Mouse (Mus musculus) MEL (cell line): ENCODE data around the gene Rbpj. TPM values are rescaled to one million over a fixed set of nuclear protein-coding genes. Genes with fewer than 3 reads are reported as not detected.

Experiments
- DNase-seq: peaks from one replicate; pipeline ENCODE4 v3.0.0; 2011; ENCODE audit warnings: low read depth, low spot score
- H3K27ac ChIP-seq: 2 replicates; pipeline ENCODE4 v1.5.1; 2012; ENCODE audit warnings: low read depth, mild to moderate bottlenecking, control low read depth, low read length, moderate library complexity; ENCODE audit not compliant: control insufficient read depth
- H3K27me3 ChIP-seq, 2 experiments: fragments of 150-350 bp in 1 of 2; sonication (generic) in 1 of 2; 2 replicates each; pipeline ENCODE4 v1.6.1; 2012; ENCODE audit warnings: low read length in 2 of 2, mild to moderate bottlenecking in 2 of 2, improper control_type of control experiment in 1 of 2, moderate library complexity in 1 of 2; ENCODE audit not compliant: insufficient read depth in 2 of 2, control insufficient read depth in 1 of 2
- H3K36me3 ChIP-seq, 2 experiments: 2 replicates each; pipeline ENCODE4 v1.6.1; 2012 to 2014; ENCODE audit warnings: low read length in 2 of 2, improper control_type of control experiment in 1 of 2, inconsistent platforms in 1 of 2, mild to moderate bottlenecking in 1 of 2; ENCODE audit not compliant: insufficient read depth in 2 of 2, control insufficient read depth in 1 of 2
- H3K4me1 ChIP-seq, 2 experiments: fragments of 150-350 bp in 1 of 2; sonication (generic) in 1 of 2; 2 replicates each; pipeline ENCODE4 v1.6.1; 2012; ENCODE audit warnings: low read length in 2 of 2, improper control_type of control experiment in 1 of 2, mild to moderate bottlenecking in 1 of 2; ENCODE audit not compliant: insufficient read depth in 2 of 2, control insufficient read depth in 1 of 2
- H3K4me3 ChIP-seq, 2 experiments: fragments of 150-350 bp in 1 of 2; sonication (generic) in 1 of 2; 2 replicates each; pipeline ENCODE4 v1.5.1; 2012; ENCODE audit warnings: low read depth in 2 of 2, low read length in 2 of 2, mild to moderate bottlenecking in 2 of 2, moderate library complexity in 2 of 2, control low read depth in 1 of 2, improper control_type of control experiment in 1 of 2; ENCODE audit not compliant: control insufficient read depth in 1 of 2, insufficient read depth in 1 of 2
- H3K79me2 ChIP-seq: 2 replicates; pipeline ENCODE4 v1.6.1; 2012; ENCODE audit warnings: mild to moderate bottlenecking, low read length, moderate library complexity; ENCODE audit not compliant: control insufficient read depth, poor library complexity, insufficient read depth
- H3K9ac ChIP-seq: 2 replicates; pipeline ENCODE4 v1.6.1; 2012; ENCODE audit warnings: low read depth, mild to moderate bottlenecking, control low read depth, low read length, moderate library complexity; ENCODE audit not compliant: control insufficient read depth, poor library complexity, severe bottlenecking
- H3K9me3 ChIP-seq: fragments of 150-350 bp; sonication (generic); replicated peaks from 2 replicates; pipeline ENCODE4 v1.6.1; 2012; ENCODE audit warnings: mild to moderate bottlenecking, low read length, improper control_type of control experiment, moderate library complexity; ENCODE audit not compliant: insufficient read depth
- CHD1 ChIP-seq: IDR thresholded peaks from 2 replicates; pipeline ENCODE4 v1.6.1; 2012; ENCODE audit warnings: low read depth, mild to moderate bottlenecking, inconsistent platforms, low read length, improper control_type of control experiment
- CTCF ChIP-seq, 3 experiments: IDR thresholded peaks in 2 of 3; conservative IDR thresholded peaks in 1 of 3; 2 replicates each; pipeline ENCODE4 v1.5.1; 2011 to 2012; ENCODE audit warnings: low read length in 3 of 3, low read depth in 2 of 3, mild to moderate bottlenecking in 2 of 3, improper control_type of control experiment in 1 of 3, inconsistent platforms in 1 of 3, mixed read lengths in 1 of 3, moderate library complexity in 1 of 3; ENCODE audit not compliant: control insufficient read depth in 1 of 3, insufficient read depth in 1 of 3, poor library complexity in 1 of 3, severe bottlenecking in 1 of 3
- E2F4 ChIP-seq: IDR thresholded peaks from 2 replicates; pipeline ENCODE4 v1.6.1; 2011; ENCODE audit warnings: low read depth, low read length, improper control_type of control experiment, borderline replicate concordance
- ETS1 ChIP-seq: IDR thresholded peaks from 2 replicates; pipeline ENCODE4 v1.6.1; 2012; ENCODE audit warnings: low read depth, mild to moderate bottlenecking, inconsistent platforms, low read length, improper control_type of control experiment, moderate library complexity
- GABPA ChIP-seq: IDR thresholded peaks from 2 replicates; pipeline ENCODE4 v1.6.1; 2012; ENCODE audit warnings: low read depth, mild to moderate bottlenecking, inconsistent platforms, low read length, improper control_type of control experiment, moderate library complexity
- JUND ChIP-seq: IDR thresholded peaks from 2 replicates; pipeline ENCODE4 v1.6.1; 2011; ENCODE audit warnings: low read depth, mild to moderate bottlenecking, improper control_type of control experiment, low read length
- MAX ChIP-seq: IDR thresholded peaks from 2 replicates; pipeline ENCODE4 v1.6.1; 2011; ENCODE audit warnings: low read length, improper control_type of control experiment
- MAZ ChIP-seq: IDR thresholded peaks from 2 replicates; pipeline ENCODE4 v1.6.1; 2012; ENCODE audit warnings: low read depth, mild to moderate bottlenecking, inconsistent platforms, low read length, improper control_type of control experiment
- MXI1 ChIP-seq: IDR thresholded peaks from 2 replicates; pipeline ENCODE4 v1.6.1; 2011; ENCODE audit warnings: mild to moderate bottlenecking, low read depth, low read length, improper control_type of control experiment
- MYB ChIP-seq: IDR thresholded peaks from 2 replicates; pipeline ENCODE4 v1.6.1; 2011; ENCODE audit warnings: mild to moderate bottlenecking, low read depth, low read length, improper control_type of control experiment
- MYC ChIP-seq: IDR thresholded peaks from 2 replicates; pipeline ENCODE4 v1.6.1; 2011; ENCODE audit warnings: low read depth, mild to moderate bottlenecking, low read length, improper control_type of control experiment, moderate library complexity
- NELFE ChIP-seq: IDR thresholded peaks from 2 replicates; pipeline ENCODE4 v1.6.1; 2011; ENCODE audit warnings: low read depth, low read length, improper control_type of control experiment
- NRF1 ChIP-seq: IDR thresholded peaks from 2 replicates; pipeline ENCODE4 v1.6.1; 2014; ENCODE audit warnings: low read depth, mild to moderate bottlenecking, inconsistent platforms, low read length, improper control_type of control experiment, moderate library complexity; ENCODE audit not compliant: poor library complexity, insufficient read depth, severe bottlenecking
- POLR2A ChIP-seq, 2 experiments: IDR thresholded peaks; 2 replicates each; pipeline ENCODE4 v1.6.1; 2011 to 2012; ENCODE audit warnings: low read length in 2 of 2, mild to moderate bottlenecking in 2 of 2, control low read depth in 1 of 2, improper control_type of control experiment in 1 of 2, low read depth in 1 of 2, moderate library complexity in 1 of 2; ENCODE audit not compliant: control insufficient read depth in 1 of 2, insufficient read depth in 1 of 2, poor library complexity in 1 of 2
- POLR2AphosphoS2 ChIP-seq: IDR thresholded peaks from 2 replicates; pipeline ENCODE4 v1.6.1; 2011; ENCODE audit warnings: low read length, improper control_type of control experiment
- RCOR1 ChIP-seq: IDR thresholded peaks from 2 replicates; pipeline ENCODE4 v1.6.1; 2012; ENCODE audit warnings: low read depth, mild to moderate bottlenecking, inconsistent platforms, low read length, improper control_type of control experiment
- SIN3A ChIP-seq: IDR thresholded peaks from 2 replicates; pipeline ENCODE4 v1.6.1; 2012; ENCODE audit warnings: low read length, improper control_type of control experiment, inconsistent platforms
- SMC3 ChIP-seq: IDR thresholded peaks from 2 replicates; pipeline ENCODE4 v1.6.1; 2011; ENCODE audit warnings: low read depth, low read length, improper control_type of control experiment
- TCF12 ChIP-seq: IDR thresholded peaks from 2 replicates; pipeline ENCODE4 v1.6.1; 2014; ENCODE audit warnings: low read depth, mild to moderate bottlenecking, inconsistent platforms, low read length, improper control_type of control experiment, moderate library complexity
- USF2 ChIP-seq, 2 experiments: IDR thresholded peaks; 2 replicates each; pipeline ENCODE4 v1.6.1; 2011 to 2012; ENCODE audit warnings: improper control_type of control experiment in 2 of 2, low read length in 2 of 2, borderline replicate concordance in 1 of 2, inconsistent platforms in 1 of 2, low read depth in 1 of 2, mild to moderate bottlenecking in 1 of 2; ENCODE audit not compliant: insufficient read depth in 1 of 2
- polyA plus RNA-seq, 2 experiments: library from polyadenylated mRNA; stranded (reverse) in 1 of 2; unstranded in 1 of 2; fragments of >175 nt in 1 of 2; fragments of >200 nt in 1 of 2; gene quantifications; 2 replicates each; pipeline versions ENCODE4 v1.2.1 to v1.2.4; 2012; ENCODE audit warnings: low replicate concordance in 2 of 2, low read depth in 1 of 2; ENCODE audit not compliant: insufficient read length in 2 of 2, insufficient read depth in 1 of 2, missing spikeins in 1 of 2
- total RNA-seq: library from RNA; depleted of rRNA; stranded (reverse); fragments of 300-350 nt; gene quantifications from 2 replicates; pipeline ENCODE4 v1.2.3, GENCODE M21; 2012

Rbpj gene
- total and polyA plus RNA-seq, 3 experiments, result 6.0 to 34.5 (median 19.1) TPM

DNA sequence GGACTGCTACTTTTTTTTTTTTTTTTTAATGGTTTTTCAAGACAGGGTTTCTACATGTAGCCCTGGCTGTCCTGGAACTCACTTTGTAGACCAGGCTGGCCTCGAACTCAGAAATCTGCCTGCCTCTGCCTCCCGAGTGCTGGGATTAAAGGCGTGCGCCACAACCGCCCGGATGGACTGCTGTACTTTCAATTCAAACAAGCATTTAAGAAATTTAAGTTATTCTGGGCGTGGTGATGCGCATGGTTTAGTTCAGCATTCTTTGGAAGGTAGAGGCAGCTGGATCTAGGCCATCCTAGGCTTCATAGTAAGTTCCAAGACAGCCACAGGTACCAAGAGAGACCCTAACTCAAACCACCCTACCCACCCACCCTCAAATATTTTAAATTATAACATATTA lies 88.2 kb downstream of the Rbpj start:
- Histone ChIP-seq H3K9ac (no peak overlapping the region), H3K9me3 (no peaks in the 10 kb centered on the region), H3K27ac (no peak overlapping the region), H3K4me3 (no peak overlapping the region), H3K36me3 (no peaks in the 10 kb centered on the region), H3K27me3 (no peaks in the 10 kb centered on the region), H3K4me1 (no peaks in the 10 kb centered on the region), H3K79me2 (no peaks in the 10 kb centered on the region)
- DNase-seq, result no peak
- TF ChIP-seq MAZ, result no peak
- TF ChIP-seq SIN3A, result no peak
- TF ChIP-seq NRF1, result no peak
- TF ChIP-seq USF2 (IDR thresholded peaks at IDR 0.05; ENCODE audit: borderline replicate concordance in 1 of 2, insufficient read depth in 1 of 2, low read depth in 1 of 2, low read length in 2 of 2), result no peak
- no peak for TF ChIP-seq MXI1

DNA sequence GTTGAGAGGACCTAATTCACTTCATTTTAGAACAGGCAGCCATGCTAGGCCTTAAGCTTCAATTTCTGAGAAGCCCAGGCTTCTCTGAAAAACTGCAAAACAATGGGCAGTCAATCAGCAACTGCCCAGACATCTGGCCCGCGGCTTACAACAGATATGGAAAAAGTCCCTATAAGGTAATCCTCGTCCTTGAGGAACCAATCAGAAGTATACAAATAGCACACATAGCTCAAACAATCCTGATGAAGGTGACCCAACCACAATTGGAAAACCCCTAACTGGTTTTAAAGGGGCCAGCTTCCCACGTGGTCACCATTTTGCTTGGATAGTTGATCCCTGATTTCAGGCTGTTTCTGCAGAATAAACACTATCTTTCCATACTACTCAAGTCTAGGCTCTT lies 89.0 kb downstream of the Rbpj start:
- Histone ChIP-seq H3K36me3 (no peaks in the 10 kb centered on the region), H3K9ac (no peak overlapping the region), H3K27me3 (no peaks in the 10 kb centered on the region), H3K4me3 (no peak overlapping the region), H3K9me3 (no peaks in the 10 kb centered on the region), H3K79me2 (no peaks in the 10 kb centered on the region), H3K27ac (no peak overlapping the region), H3K4me1 (no peaks in the 10 kb centered on the region)
- TF ChIP-seq MYB (no peak), POLR2AphosphoS2 (no peak), POLR2A (IDR thresholded peaks at IDR 0.05; ENCODE audit: control insufficient read depth in 1 of 2, insufficient read depth in 1 of 2, low read depth in 1 of 2, low read length in 2 of 2, poor library complexity in 1 of 2) (no peak), CHD1 (no peak), E2F4 (no peak), TCF12 (no peak), RCOR1 (no peak), NELFE (no peak), MYC (no peak), MXI1 (no peak), ETS1 (no peak), CTCF (IDR thresholded peaks at IDR 0.05 in 2 of 3, conservative IDR thresholded peaks at IDR 0.05 in 1 of 3; ENCODE audit: control insufficient read depth in 1 of 3, insufficient read depth in 1 of 3, low read depth in 2 of 3, low read length in 3 of 3, poor library complexity in 1 of 3, severe bottlenecking in 1 of 3) (no peak), SMC3 (no peak), JUND (no peak), GABPA (no peak), MAX (no peak), MAZ (no peak)
- DNase-seq, result no peak
